Mouse (Mus musculus) embryonic facial prominence, embryonic 11.5 days (tissue): ENCODE results near the gene Phyhipl. TPM values are rescaled to one million over a fixed set of nuclear protein-coding genes. Genes with fewer than 3 reads are reported as not detected.

Source experiments
- ATAC-seq: fragments of 200-750 bp; cut with Nextera tagmentation; replicated peaks from 2 replicates; pipeline ENCODE4 v1.8.0; 2017; ENCODE audit warnings: low read depth; ENCODE audit not compliant: insufficient number of reproducible peaks, low FRiP score, low TSS enrichment
- DNase-seq: peaks from one replicate; pipeline ENCODE4 v3.0.0-alpha.2; 2015; ENCODE audit warnings: low spot score
- H3K27ac ChIP-seq: fragments of 300-500 bp; sonication (generic); replicated peaks from 2 replicates; pipeline ENCODE4 v1.5.1; 2014; ENCODE audit warnings: mild to moderate bottlenecking, low read depth, low read length, control low read depth
- H3K27me3 ChIP-seq: fragments of 300-500 bp; sonication (generic); 2 replicates; pipeline ENCODE4 v1.6.1; 2014; ENCODE audit warnings: mild to moderate bottlenecking, low read length, moderate library complexity, mixed read lengths; ENCODE audit not compliant: control insufficient read depth, insufficient read depth
- H3K36me3 ChIP-seq: fragments of 300-500 bp; sonication (generic); replicated peaks from 2 replicates; pipeline ENCODE4 v1.6.1; 2014; ENCODE audit warnings: low read depth, mild to moderate bottlenecking, low read length, moderate library complexity, mixed read lengths; ENCODE audit not compliant: control insufficient read depth, insufficient read depth
- H3K4me1 ChIP-seq: fragments of 300-500 bp; sonication (generic); 2 replicates; pipeline ENCODE4 v1.6.1; 2014; ENCODE audit warnings: low read length, mixed read lengths; ENCODE audit not compliant: control insufficient read depth, insufficient read depth
- H3K4me2 ChIP-seq: fragments of 300-500 bp; sonication (generic); 2 replicates; pipeline ENCODE4 v1.6.1; 2014; ENCODE audit warnings: low read depth, mild to moderate bottlenecking, control low read depth, low read length, moderate library complexity
- H3K4me3 ChIP-seq: fragments of 300-500 bp; sonication (generic); 2 replicates; pipeline ENCODE4 v1.5.1; 2014; ENCODE audit warnings: low read depth, low read length, control low read depth
- H3K9ac ChIP-seq: fragments of 300-500 bp; sonication (generic); replicated peaks from 2 replicates; pipeline ENCODE4 v1.6.1; 2014; ENCODE audit warnings: mild to moderate bottlenecking, control low read depth, low read length
- H3K9me3 ChIP-seq: fragments of 300-500 bp; sonication (generic); replicated peaks from 2 replicates; pipeline ENCODE4 v1.6.1; 2016; ENCODE audit warnings: mild to moderate bottlenecking, low read length, inconsistent platforms, mixed read lengths; ENCODE audit not compliant: control insufficient read depth
- WGBS: fragments of 180-500 bp; shearing (Covaris S2); extraction: QIAGEN DNeasy Blood & Tissue Kit; methylation state at CpG from one replicate; pipeline ENCODE4 v1.1.7; 2014; 5-methylcytosine and 5-hydroxymethylcytosine counted together
- polyA plus RNA-seq: library from polyadenylated mRNA; unstranded; fragments of >200 nt; fragmentation: Nextera tagmentation; extraction: Ambion mirVana; gene quantifications from 2 replicates; pipeline ENCODE4 v1.2.1, GENCODE M21; 2014

Gene Phyhipl
- polyA plus RNA-seq, 1 experiment from 2014 or later, result 10.0 TPM

DNA sequence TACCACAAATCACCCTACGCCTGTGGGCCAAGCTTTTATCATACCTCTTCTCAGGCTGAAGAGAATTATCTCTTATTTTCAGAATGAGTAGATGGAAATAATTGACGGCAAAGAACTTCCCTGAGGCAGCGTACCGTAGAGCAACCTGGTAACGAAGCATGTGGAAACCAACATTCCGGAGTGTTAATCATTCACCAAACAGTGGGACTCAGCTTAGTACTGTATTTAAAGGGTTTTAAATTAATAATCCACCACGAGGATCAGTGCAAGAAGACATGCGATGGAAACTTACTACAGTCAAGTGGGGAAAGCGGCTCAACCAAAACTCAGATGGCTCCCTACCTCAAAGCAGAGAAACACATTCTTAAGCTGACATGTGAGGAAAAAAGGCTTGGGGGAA is 12.6 kb downstream of the Phyhipl start:
- DNase-seq, result no peak
- no peak overlapping the region for H3K4me2 ChIP-seq
- H3K9ac ChIP-seq, result no peak overlapping the region

DNA sequence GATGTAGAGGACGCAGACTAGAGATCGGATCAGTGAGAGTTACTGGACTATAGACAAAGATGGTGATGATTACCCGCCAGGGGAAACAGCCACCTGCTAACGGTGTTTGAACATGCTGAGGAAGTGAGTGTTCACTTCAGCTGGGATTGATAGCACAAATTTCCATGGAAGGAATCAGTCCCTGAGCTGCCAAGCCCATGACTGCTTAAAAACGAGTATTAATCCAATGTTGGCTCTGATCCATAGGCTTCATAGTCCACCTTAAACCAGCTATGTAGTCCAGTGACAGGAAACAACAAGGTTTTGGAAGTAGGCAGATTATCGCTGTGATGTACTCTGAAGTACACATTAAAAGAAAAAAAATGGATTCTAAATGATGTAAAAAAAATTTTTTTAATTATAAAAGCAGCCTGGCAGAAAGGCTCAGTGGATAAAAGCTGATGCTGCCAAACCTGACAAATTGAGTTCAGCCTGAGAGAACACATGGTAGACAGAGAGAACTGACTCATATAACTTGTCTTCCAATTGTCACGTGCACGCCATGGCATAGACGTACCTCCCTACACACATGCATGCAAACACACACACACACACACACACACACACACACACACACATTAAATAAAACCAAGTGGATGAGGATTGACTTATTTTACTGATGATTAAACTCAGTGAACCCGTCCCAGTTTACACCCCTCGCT is 14.7 kb downstream of the Phyhipl start:
- WGBS, result 86% methylated on average over 11 of the region's 11 CpGs
- no peak for DNase-seq
- Histone ChIP-seq H3K36me3 (no peaks in the 10 kb centered on the region), H3K4me2 (no peak overlapping the region), H3K27ac (no peak overlapping the region), H3K9ac (no peak overlapping the region), H3K9me3 (no peaks in the 10 kb centered on the region), H3K4me3 (no peak overlapping the region), H3K27me3 (no peaks in the 10 kb centered on the region), H3K4me1 (no peaks in the 10 kb centered on the region)
- no peak for ATAC-seq

More for the DNA sequence above, 12.6 kb downstream of the Phyhipl start:
- Histone ChIP-seq H3K27ac (no peak overlapping the region), H3K36me3 (no peaks in the 10 kb centered on the region), H3K4me1 (no peaks in the 10 kb centered on the region), H3K27me3 (no peaks in the 10 kb centered on the region), H3K9me3 (no peaks in the 10 kb centered on the region), H3K4me3 (no peak overlapping the region)
- 83% methylated on average over 9 of the region's 9 CpGs for WGBS
- no peak for ATAC-seq

- ATAC-seq (no peak), DNase-seq (no peak)
- Histone ChIP-seq H3K9ac (no peak overlapping the region), H3K27me3 (no peaks in the 10 kb centered on the region), H3K4me2 (no peak overlapping the region), H3K27ac (no peak overlapping the region), H3K4me3 (no peak overlapping the region), H3K9me3 (no peaks in the 10 kb centered on the region), H3K4me1 (no peaks in the 10 kb centered on the region), H3K36me3 (no peaks in the 10 kb centered on the region)
- WGBS, result 73% methylated on average over 17 of the region's 17 CpGs
Measured at GRCm38 (mm10) chr10:70640075-70640737, 15.6 kb downstream of the Phyhipl start.

GRCm38 (mm10) chr10:70637640-70638328 is 18.0 kb downstream of the Phyhipl start:
- Histone ChIP-seq H3K4me1 (no peaks in the 10 kb centered on the region), H3K9me3 (no peaks in the 10 kb centered on the region), H3K36me3 (no peaks in the 10 kb centered on the region), H3K27ac (no peak overlapping the region), H3K9ac (no peak overlapping the region), H3K27me3 (no peaks in the 10 kb centered on the region), H3K4me2 (no peak overlapping the region), H3K4me3 (no peak overlapping the region)
- ATAC-seq (no peak), DNase-seq (no peak)
- WGBS, result 75% methylated on average over 12 of the region's 12 CpGs

GRCm38 (mm10) chr10:70635261-70635660 is 20.5 kb downstream of the Phyhipl start:
- H3K27ac ChIP-seq, result no peak overlapping the region
- H3K27me3 ChIP-seq, result no peaks in the 10 kb centered on the region
- no peak overlapping the region for H3K4me2 ChIP-seq
- no peak for DNase-seq
- no peaks in the 10 kb centered on the region for H3K9me3 ChIP-seq
- no peak overlapping the region for H3K4me3 ChIP-seq
- no peaks in the 10 kb centered on the region for H3K4me1 ChIP-seq
- no peaks in the 10 kb centered on the region for H3K36me3 ChIP-seq
- H3K9ac ChIP-seq, result no peak overlapping the region
- no peak for ATAC-seq
- 75% methylated on average over 1 of the region's 1 CpGs for WGBS

DNA sequence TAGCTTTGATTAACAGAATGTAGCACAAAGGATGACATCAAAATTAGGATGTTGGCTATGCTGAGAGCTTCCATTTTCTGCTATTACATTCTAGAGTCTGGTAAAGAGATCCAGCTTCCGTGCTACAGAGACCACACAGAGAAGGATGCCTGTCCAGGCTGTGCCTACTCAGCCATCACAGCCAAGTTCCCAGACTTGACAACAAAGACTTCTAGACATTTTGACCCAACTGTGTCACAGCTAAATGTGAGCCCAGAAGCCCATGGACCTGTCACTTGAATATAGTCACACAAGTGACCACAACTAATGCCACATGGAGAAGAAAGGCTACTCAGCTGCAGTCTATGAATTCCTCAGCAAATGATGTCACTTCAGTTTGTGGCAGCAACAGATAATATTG is 24.6 kb downstream of the Phyhipl start:
- Histone ChIP-seq H3K27ac (no peak overlapping the region), H3K4me3 (no peak overlapping the region), H3K4me1 (no peaks in the 10 kb centered on the region), H3K9me3 (no peaks in the 10 kb centered on the region), H3K4me2 (no peak overlapping the region), H3K9ac (no peak overlapping the region), H3K27me3 (no peaks in the 10 kb centered on the region), H3K36me3 (no peaks in the 10 kb centered on the region)
- DNase-seq (no peak), ATAC-seq (no peak)
- WGBS, result 87% methylated on average over 1 of the region's 1 CpGs

- Histone ChIP-seq H3K4me3 (no peak overlapping the region), H3K36me3 (no peaks in the 10 kb centered on the region), H3K4me2 (no peak overlapping the region), H3K9ac (no peak overlapping the region), H3K4me1 (no peaks in the 10 kb centered on the region), H3K27ac (no peak overlapping the region), H3K27me3 (no peaks in the 10 kb centered on the region), H3K9me3 (no peaks in the 10 kb centered on the region)
- no peak for DNase-seq
- WGBS, result 97% methylated on average over 3 of the region's 3 CpGs
- ATAC-seq, result no peak
Measured at GRCm38 (mm10) chr10:70623461-70623860, 32.3 kb downstream of the Phyhipl start.

GRCm38 (mm10) chr10:70616377-70616776 is 39.4 kb downstream of the Phyhipl start:
- H3K27me3 ChIP-seq, result no peaks in the 10 kb centered on the region
- WGBS, result 79% methylated on average over 6 of the region's 6 CpGs
- DNase-seq, result no peak

More at GRCm38 (mm10) chr10:70616377-70616776, 39.4 kb downstream of the Phyhipl start:
- Histone ChIP-seq H3K36me3 (no peaks in the 10 kb centered on the region), H3K9me3 (no peaks in the 10 kb centered on the region), H3K4me2 (no peak overlapping the region), H3K27ac (no peak overlapping the region), H3K9ac (no peak overlapping the region), H3K4me1 (no peaks in the 10 kb centered on the region), H3K4me3 (no peak overlapping the region)
- no peak for ATAC-seq
